Mouse (Mus musculus) kidney, postnatal 36 days (tissue): Measurements from ENCODE around the gene Sart1.
"Not testable (repeated sequence)": the region's sequence is repeated elsewhere in the genome, so short reads cannot be mapped to it uniquely, and the experiment has no call there.

Experiments
- DNase-seq, 2 experiments: peaks; one replicate each; pipeline ENCODE4 v3.0.0; 2021 to 2022; ENCODE audit warnings: mixed read lengths in 2 of 2

Sart1 gene

GRCm38 (mm10) chr19:5367053-5367359 is 21.5 kb downstream of the Sart1 start, which contains the start of gene Banf1:
Gene Banf1 (minus strand): TSS chr19:5367168.
- no peak for DNase-seq

- DNase-seq: peak; percentile 97
These were observed 22.1 kb downstream of the Sart1 start, which contains the start of gene Eif1ad for GRCm38 (mm10) chr19:5366175-5367052. Gene Eif1ad (plus strand): TSS chr19:5366741.

GRCm38 (mm10) chr19:5365751-5366150 is 22.8 kb downstream of the Sart1 start:
- DNase-seq: no peak

- DNase-seq: no peak
These were observed 24.4 kb downstream of the Sart1 start for GRCm38 (mm10) chr19:5364124-5364523.

- no peak for DNase-seq
These were observed 26.3 kb downstream of the Sart1 start for GRCm38 (mm10) chr19:5362186-5362585.

- DNase-seq: peak in 1 of 2 experiments; percentile 18
These were observed 32.4 kb downstream of the Sart1 start for GRCm38 (mm10) chr19:5356080-5356479.

- DNase-seq: no peak
These were observed 34.9 kb downstream of the Sart1 start for GRCm38 (mm10) chr19:5353609-5354008.

- DNase-seq: not testable (repeated sequence)
These were observed 39.0 kb downstream of the Sart1 start, which contains the start of gene Cst6 for GRCm38 (mm10) chr19:5349502-5349873. Gene Cst6 (minus strand): TSS chr19:5349574.

GRCm38 (mm10) chr19:5348526-5349501 is 39.7 kb downstream of the Sart1 start:
- peak; percentile 20 to 50 for DNase-seq

GRCm38 (mm10) chr19:5348064-5348463 is 40.4 kb downstream of the Sart1 start:
- no peak for DNase-seq

GRCm38 (mm10) chr19:5345297-5346131 is 43.0 kb downstream of the Sart1 start:
- peak in 1 of 2 experiments; percentile 31 for DNase-seq

GRCm38 (mm10) chr19:5341360-5341759 is 47.1 kb downstream of the Sart1 start:
- peak; percentile 10 to 30 for DNase-seq

GRCm38 (mm10) chr19:5337975-5338374 is 50.5 kb downstream of the Sart1 start:
- peak; percentile 80 to 93 for DNase-seq

- DNase-seq: no peak
These were observed 53.1 kb downstream of the Sart1 start, which contains the start of gene Catsper1 for GRCm38 (mm10) chr19:5335441-5335840. Gene Catsper1 (plus strand): TSS chr19:5335741.

GRCm38 (mm10) chr19:5334741-5335140 is 53.8 kb downstream of the Sart1 start:
- no peak for DNase-seq

- peak; percentile 21 to 33 for DNase-seq
These were observed 60.5 kb downstream of the Sart1 start for GRCm38 (mm10) chr19:5327970-5328369.
